Mouse (Mus musculus) MEL (cell line): Measurements from ENCODE around the gene Megf6.

Experiments
- CHD2 ChIP-seq: IDR thresholded peaks from 2 replicates; pipeline ENCODE4 v1.6.1; 2011; ENCODE audit warnings: low read length, improper control_type of control experiment
- CTCF ChIP-seq, 3 experiments: IDR thresholded peaks in 2 of 3; conservative IDR thresholded peaks in 1 of 3; 2 replicates each; pipeline ENCODE4 v1.5.1; 2011 to 2012; ENCODE audit warnings: low read length in 3 of 3, low read depth in 2 of 3, mild to moderate bottlenecking in 2 of 3, improper control_type of control experiment in 1 of 3, inconsistent platforms in 1 of 3, mixed read lengths in 1 of 3, moderate library complexity in 1 of 3; ENCODE audit not compliant: control insufficient read depth in 1 of 3, insufficient read depth in 1 of 3, poor library complexity in 1 of 3, severe bottlenecking in 1 of 3
- E2F4 ChIP-seq: IDR thresholded peaks from 2 replicates; pipeline ENCODE4 v1.6.1; 2011; ENCODE audit warnings: low read depth, low read length, improper control_type of control experiment, borderline replicate concordance
- ELF1 ChIP-seq: IDR thresholded peaks from 2 replicates; pipeline ENCODE4 v1.6.1; 2014; ENCODE audit warnings: low read depth, mild to moderate bottlenecking, inconsistent platforms, low read length, improper control_type of control experiment, moderate library complexity
- HCFC1 ChIP-seq: IDR thresholded peaks from 2 replicates; pipeline ENCODE4 v1.6.1; 2012; ENCODE audit warnings: low read depth, mild to moderate bottlenecking, inconsistent platforms, low read length, improper control_type of control experiment, moderate library complexity
- MAX ChIP-seq: IDR thresholded peaks from 2 replicates; pipeline ENCODE4 v1.6.1; 2011; ENCODE audit warnings: low read length, improper control_type of control experiment
- MEF2A ChIP-seq: IDR thresholded peaks from 2 replicates; pipeline ENCODE4 v1.6.1; 2014; ENCODE audit warnings: low read depth, mild to moderate bottlenecking, inconsistent platforms, low read length, improper control_type of control experiment; ENCODE audit not compliant: poor library complexity, insufficient replicate concordance, severe bottlenecking; ENCODE audit errors: extremely low read depth
- NRF1 ChIP-seq: IDR thresholded peaks from 2 replicates; pipeline ENCODE4 v1.6.1; 2014; ENCODE audit warnings: low read depth, mild to moderate bottlenecking, inconsistent platforms, low read length, improper control_type of control experiment, moderate library complexity; ENCODE audit not compliant: poor library complexity, insufficient read depth, severe bottlenecking
- POLR2A ChIP-seq, 2 experiments: IDR thresholded peaks; 2 replicates each; pipeline ENCODE4 v1.6.1; 2011 to 2012; ENCODE audit warnings: low read length in 2 of 2, mild to moderate bottlenecking in 2 of 2, control low read depth in 1 of 2, improper control_type of control experiment in 1 of 2, low read depth in 1 of 2, moderate library complexity in 1 of 2; ENCODE audit not compliant: control insufficient read depth in 1 of 2, insufficient read depth in 1 of 2, poor library complexity in 1 of 2
- RCOR1 ChIP-seq: IDR thresholded peaks from 2 replicates; pipeline ENCODE4 v1.6.1; 2012; ENCODE audit warnings: low read depth, mild to moderate bottlenecking, inconsistent platforms, low read length, improper control_type of control experiment
- SIN3A ChIP-seq: IDR thresholded peaks from 2 replicates; pipeline ENCODE4 v1.6.1; 2012; ENCODE audit warnings: low read length, improper control_type of control experiment, inconsistent platforms
- ZKSCAN1 ChIP-seq: IDR thresholded peaks from 2 replicates; pipeline ENCODE4 v1.6.1; 2012; ENCODE audit warnings: low read depth, mild to moderate bottlenecking, inconsistent platforms, low read length, improper control_type of control experiment, moderate library complexity
- ZNF384 ChIP-seq: IDR thresholded peaks from 2 replicates; pipeline ENCODE4 v1.6.1; 2012; ENCODE audit warnings: low read depth, mild to moderate bottlenecking, inconsistent platforms, low read length, improper control_type of control experiment

DNA sequence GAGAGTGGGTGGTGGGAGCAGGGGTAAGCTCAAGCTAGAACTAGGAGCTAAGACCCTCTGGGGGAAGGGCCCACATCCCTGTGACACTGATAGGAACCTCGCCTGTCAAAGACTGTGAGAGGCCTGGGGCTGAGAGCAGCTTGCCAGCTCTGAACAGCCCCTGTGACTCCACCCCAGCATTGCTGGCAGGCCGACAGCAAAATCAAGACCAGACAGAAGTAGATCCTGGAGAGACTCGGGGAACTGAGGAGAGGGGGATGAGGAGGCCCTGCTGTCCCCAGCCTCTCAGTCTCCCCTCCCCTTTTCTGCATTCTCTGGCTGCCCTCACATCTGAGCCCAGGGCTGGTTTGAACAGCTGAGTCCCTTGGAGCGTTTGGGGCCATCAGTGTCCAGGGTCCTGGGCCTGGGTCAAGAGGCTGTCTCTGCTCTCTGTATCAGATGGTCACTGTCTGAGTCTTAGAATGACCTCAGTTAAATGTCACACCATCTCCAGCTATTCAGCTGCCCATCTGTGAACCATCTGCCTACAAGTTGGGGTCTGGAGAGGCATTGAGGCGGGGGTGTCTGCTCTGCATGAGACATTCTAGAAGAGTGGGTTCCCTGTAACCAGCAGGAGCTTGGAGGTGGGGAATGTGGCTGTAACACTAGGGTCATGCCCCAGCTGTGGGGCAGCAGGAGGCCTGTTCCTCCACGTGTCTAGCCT, 53.9 kb downstream of the Megf6 start:
- no peak for TF ChIP-seq CTCF (IDR thresholded peaks at IDR 0.05 in 2 of 3, conservative IDR thresholded peaks at IDR 0.05 in 1 of 3; ENCODE audit: control insufficient read depth in 1 of 3, insufficient read depth in 1 of 3, low read depth in 2 of 3, low read length in 3 of 3, poor library complexity in 1 of 3, severe bottlenecking in 1 of 3)
- TF ChIP-seq POLR2A (IDR thresholded peaks at IDR 0.05; ENCODE audit: control insufficient read depth in 1 of 2, insufficient read depth in 1 of 2, low read depth in 1 of 2, low read length in 2 of 2, poor library complexity in 1 of 2) = no peak
- no peak for TF ChIP-seq NRF1
- TF ChIP-seq E2F4 = no peak
- TF ChIP-seq ZNF384 = no peak
- TF ChIP-seq CHD2 = no peak
- no peak for TF ChIP-seq RCOR1
- no peak for TF ChIP-seq ELF1
- no peak for TF ChIP-seq ZKSCAN1
- no peak for TF ChIP-seq MEF2A
- TF ChIP-seq SIN3A = no peak
- no peak for TF ChIP-seq HCFC1
- TF ChIP-seq MAX = no peak
